ENCODE assay signal across 1 mouse cellular context in genomic region chr2:165078605-165079004, GRCm38 (mm10).
A peak's percentile ranks its signal among the peaks of the same experiment; 100 is the strongest.
TF ChIP-seq lines count a peak whose summit lies in the region.

No protein-coding gene starts in this region.

TF ChIP-seq in CH12.LX, 34 proteins besides CTCF, POLR2A, EP300 and RAD21:
- TF ChIP-seq JUN (IDR thresholded peaks at IDR 0.05; ENCODE audit: insufficient read depth, low read depth, low read length) (no peak), SMC3 (IDR thresholded peaks at IDR 0.05; ENCODE audit: low read depth, low read length) (peak; percentile 44)
